Mouse (Mus musculus) liver, postnatal 0 days (tissue): ENCODE measurements around the gene 5830411N06Rik. TPM values are rescaled to one million over a fixed set of nuclear protein-coding genes. Genes with fewer than 3 reads are reported as not detected.

Source experiments
- ATAC-seq: fragments of 200-750 bp; cut with Nextera tagmentation; 2 replicates; pipeline ENCODE4 v1.8.0; 2017; ENCODE audit warnings: mild to moderate bottlenecking, moderate library complexity
- DNase-seq: peaks from one replicate; pipeline ENCODE4 v3.0.0-alpha.2; 2016
- H3K27ac ChIP-seq: fragments of 300-500 bp; sonication (generic); 2 replicates; pipeline ENCODE4 v1.5.1; 2014; ENCODE audit warnings: antibody characterized with exemption, moderate library complexity, mild to moderate bottlenecking, low read depth
- H3K27me3 ChIP-seq: fragments of 300-500 bp; sonication (generic); 2 replicates; pipeline ENCODE4 v1.6.1; 2014; ENCODE audit warnings: low read length, control low read depth, mixed read lengths; ENCODE audit not compliant: insufficient read depth
- H3K36me3 ChIP-seq: fragments of 300-500 bp; sonication (generic); replicated peaks from 2 replicates; pipeline ENCODE4 v1.6.1; 2014; ENCODE audit warnings: mild to moderate bottlenecking, control low read depth, low read length, moderate library complexity, mixed read lengths; ENCODE audit not compliant: insufficient read depth
- H3K4me1 ChIP-seq: fragments of 300-500 bp; sonication (generic); 2 replicates; pipeline ENCODE4 v1.6.1; 2014; ENCODE audit warnings: antibody characterized with exemption, mild to moderate bottlenecking, control low read depth; ENCODE audit not compliant: insufficient read depth
- H3K4me2 ChIP-seq: fragments of 300-500 bp; sonication (generic); 2 replicates; pipeline ENCODE4 v1.6.1; 2014; ENCODE audit warnings: low read depth, mild to moderate bottlenecking, low read length, moderate library complexity, mixed read lengths
- H3K4me3 ChIP-seq: fragments of 300-500 bp; sonication (generic); 2 replicates; pipeline ENCODE4 v1.5.1; 2014; ENCODE audit warnings: low read depth, low read length
- H3K9ac ChIP-seq: fragments of 300-500 bp; sonication (generic); replicated peaks from 2 replicates; pipeline ENCODE4 v1.6.1; 2014; ENCODE audit warnings: mild to moderate bottlenecking, moderate library complexity
- H3K9me3 ChIP-seq: fragments of 300-500 bp; sonication (generic); 2 replicates; pipeline ENCODE4 v1.6.1; 2016; ENCODE audit warnings: mild to moderate bottlenecking, control low read depth, low read length, mixed read lengths
- CTCF ChIP-seq: sonication (generic); IDR thresholded peaks from 2 replicates; pipeline ENCODE4 v1.5.1; 2016; ENCODE audit warnings: antibody characterized with exemption, low read depth
- EP300 ChIP-seq: IDR thresholded peaks from 2 replicates; pipeline ENCODE4 v1.6.1; 2016; ENCODE audit warnings: antibody characterized with exemption, low read depth, mild to moderate bottlenecking
- WGBS: fragments of 180-500 bp; shearing (Covaris S2); extraction: QIAGEN DNeasy Blood & Tissue Kit; methylation state at CpG from one replicate; pipeline ENCODE4 v1.1.7; 2014; ENCODE audit not compliant: insufficient replicate concordance; 5-methylcytosine and 5-hydroxymethylcytosine counted together
- polyA plus RNA-seq: library from polyadenylated mRNA; unstranded; fragments of >200 nt; fragmentation: Nextera tagmentation; extraction: Ambion mirVana; gene quantifications from 2 replicates; pipeline ENCODE4 v1.2.1, GENCODE M21; 2015

5830411N06Rik gene
- polyA plus RNA-seq, 1 experiment from 2014 or later, result not detected

GRCm38 (mm10) chr7:140217967-140218366 lies 29.1 kb upstream of the 5830411N06Rik start, which contains the start of gene Cd163l1:
Gene Cd163l1 (plus strand): TSS chr7:140218267.
- 58% methylated on average over 2 of the region's 2 CpGs for WGBS
- no peak within 1 kb of the TSS for H3K9ac ChIP-seq
- no peak for DNase-seq
- H3K27me3 ChIP-seq, result no peaks in the 10 kb centered on the region
- no peaks in the 10 kb centered on the region for H3K4me1 ChIP-seq
- no peaks in the 10 kb centered on the region for H3K36me3 ChIP-seq
- no peak within 1 kb of the TSS for H3K4me3 ChIP-seq
- H3K4me2 ChIP-seq, result no peak within 1 kb of the TSS
- TF ChIP-seq EP300, result no peak
- TF ChIP-seq CTCF, result no peak
- no peak for ATAC-seq
- no peak within 1 kb of the TSS for H3K27ac ChIP-seq
- H3K9me3 ChIP-seq, result no peaks in the 10 kb centered on the region

GRCm38 (mm10) chr7:140219268-140219667 lies 27.8 kb upstream of the 5830411N06Rik start:
- Histone ChIP-seq H3K4me2 (no peak overlapping the region), H3K27me3 (no peaks in the 10 kb centered on the region), H3K36me3 (no peaks in the 10 kb centered on the region), H3K4me3 (no peak overlapping the region), H3K9me3 (no peaks in the 10 kb centered on the region), H3K4me1 (no peaks in the 10 kb centered on the region), H3K27ac (no peak overlapping the region), H3K9ac (no peak overlapping the region)
- TF ChIP-seq EP300, result no peak
- ATAC-seq, result no peak
- DNase-seq, result no peak
- WGBS, result 4% methylated on average over 1 of the region's 1 CpGs

- no peaks in the 10 kb centered on the region for H3K4me1 ChIP-seq
- H3K27ac ChIP-seq, result no peak overlapping the region
- no peak overlapping the region for H3K4me3 ChIP-seq
- H3K27me3 ChIP-seq, result no peaks in the 10 kb centered on the region
- 72% methylated on average over 4 of the region's 4 CpGs for WGBS
- no peak for DNase-seq
- no peak for TF ChIP-seq EP300
- TF ChIP-seq CTCF, result no peak
- no peaks in the 10 kb centered on the region for H3K36me3 ChIP-seq
- no peak for ATAC-seq
- H3K9me3 ChIP-seq, result no peaks in the 10 kb centered on the region
- no peak overlapping the region for H3K4me2 ChIP-seq
- H3K9ac ChIP-seq, result no peak overlapping the region
These were observed 26.7 kb upstream of the 5830411N06Rik start for GRCm38 (mm10) chr7:140220375-140220774.

GRCm38 (mm10) chr7:140224209-140224608 lies 22.9 kb upstream of the 5830411N06Rik start:
- Histone ChIP-seq H3K9me3 (no peaks in the 10 kb centered on the region), H3K36me3 (no peaks in the 10 kb centered on the region), H3K4me3 (no peak overlapping the region), H3K27me3 (no peaks in the 10 kb centered on the region), H3K27ac (no peak overlapping the region), H3K4me1 (no peaks in the 10 kb centered on the region), H3K4me2 (no peak overlapping the region), H3K9ac (no peak overlapping the region)
- no peak for TF ChIP-seq CTCF
- TF ChIP-seq EP300, result no peak
- 77% methylated on average over 13 of the region's 13 CpGs for WGBS
- no peak for ATAC-seq
- DNase-seq, result no peak

GRCm38 (mm10) chr7:140228476-140228875 lies 18.6 kb upstream of the 5830411N06Rik start:
- ATAC-seq (no peak), DNase-seq (no peak)
- Histone ChIP-seq H3K27ac (no peak overlapping the region), H3K9ac (no peak overlapping the region), H3K4me3 (no peak overlapping the region), H3K9me3 (no peaks in the 10 kb centered on the region), H3K4me1 (no peaks in the 10 kb centered on the region), H3K36me3 (no peaks in the 10 kb centered on the region), H3K4me2 (no peak overlapping the region), H3K27me3 (no peaks in the 10 kb centered on the region)
- 79% methylated on average over 13 of the region's 13 CpGs for WGBS
- TF ChIP-seq CTCF (no peak), EP300 (no peak)

GRCm38 (mm10) chr7:140231026-140231425 lies 16.1 kb upstream of the 5830411N06Rik start:
- no peak overlapping the region for H3K9ac ChIP-seq
- DNase-seq, result no peak
- no peak overlapping the region for H3K4me2 ChIP-seq
- no peaks in the 10 kb centered on the region for H3K4me1 ChIP-seq
- TF ChIP-seq EP300 (no peak), CTCF (no peak)
- H3K36me3 ChIP-seq, result no peaks in the 10 kb centered on the region
- 69% methylated on average over 2 of the region's 2 CpGs for WGBS
- H3K27me3 ChIP-seq, result no peaks in the 10 kb centered on the region
- no peak for ATAC-seq
- no peak overlapping the region for H3K27ac ChIP-seq
- H3K4me3 ChIP-seq, result no peak overlapping the region
- H3K9me3 ChIP-seq, result no peaks in the 10 kb centered on the region

GRCm38 (mm10) chr7:140233696-140234095 lies 13.4 kb upstream of the 5830411N06Rik start:
- TF ChIP-seq EP300, result no peak
- no peak for TF ChIP-seq CTCF
- ATAC-seq, result no peak
- no peak overlapping the region for H3K4me3 ChIP-seq
- no peak for DNase-seq
- H3K9me3 ChIP-seq, result no peaks in the 10 kb centered on the region
- H3K4me1 ChIP-seq, result no peaks in the 10 kb centered on the region
- H3K27ac ChIP-seq, result no peak overlapping the region
- no peak overlapping the region for H3K9ac ChIP-seq
- H3K4me2 ChIP-seq, result no peak overlapping the region
- WGBS, result 78% methylated on average over 3 of the region's 3 CpGs
- H3K36me3 ChIP-seq, result no peaks in the 10 kb centered on the region
- no peaks in the 10 kb centered on the region for H3K27me3 ChIP-seq
